Mouse (Mus musculus): ENCODE results near the gene Asb8.

DNA sequence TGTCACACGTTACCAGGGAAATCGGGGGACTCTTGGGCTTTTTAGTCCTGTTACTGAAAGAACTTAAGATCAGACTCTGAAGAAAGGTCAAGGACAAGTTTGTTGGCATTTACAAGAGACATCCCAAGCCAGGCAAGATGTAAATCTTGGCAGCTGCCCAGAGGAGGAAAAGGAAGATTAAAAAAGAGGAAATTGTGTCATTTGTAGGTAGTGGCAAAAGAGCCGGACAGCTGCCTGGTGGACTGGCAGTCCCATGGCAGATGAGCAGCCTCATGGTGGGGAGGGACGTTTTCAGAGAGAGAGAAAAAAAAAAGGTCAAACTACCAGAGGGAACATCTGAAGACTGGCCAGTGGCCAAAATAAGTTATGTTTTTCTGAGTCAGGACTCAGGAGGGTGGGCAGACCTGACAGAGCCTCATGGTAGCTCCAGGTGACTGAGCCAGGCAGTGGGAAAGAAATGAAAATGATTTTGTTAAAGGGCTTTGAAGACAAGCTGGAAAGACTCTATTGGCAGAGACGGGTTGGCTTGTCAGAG lies 48.0 kb upstream of the Asb8 start:
- no peak for TF ChIP-seq POLR2A (IDR thresholded peaks at IDR 0.05; ENCODE audit: control insufficient read depth, extremely low read depth, insufficient read depth, low read length, poor library complexity)
- no peak for TF ChIP-seq CTCF (IDR thresholded peaks at IDR 0.05; ENCODE audit: borderline replicate concordance, control insufficient read depth, extremely low read depth, insufficient read depth, low read length, poor library complexity)
